Mouse (Mus musculus): Measurements from ENCODE around the gene Brca1. TPM values are rescaled to one million over a fixed set of nuclear protein-coding genes. Genes with fewer than 3 reads are reported as not detected.
"Not testable (repeated sequence)": the region's sequence is repeated elsewhere in the genome, so short reads cannot be mapped to it uniquely, and the experiment has no call there.

Brca1 gene
- polyA plus RNA-seq, 1 experiment from 2014 or later: 8.6 TPM

- H3K4me3 ChIP-seq: peak overlapping the region; percentile 75
- peak; percentile 68 for ATAC-seq (ENCODE audit: insufficient number of reproducible peaks, low FRiP score, low TSS enrichment, low read depth)
- 1% methylated on average over 49 of the region's 54 CpGs for WGBS
- peak overlapping the region; percentile 95 for H3K4me2 ChIP-seq
- H3K4me1 ChIP-seq: peaks cover 49% of the 10 kb centered on the region
- H3K27me3 ChIP-seq: no peaks in the 10 kb centered on the region
- no peaks in the 10 kb centered on the region for H3K9me3 ChIP-seq
- peak overlapping the region; percentile 56 for H3K9ac ChIP-seq
- H3K27ac ChIP-seq: peak overlapping the region; percentile 47
- H3K36me3 ChIP-seq: no peaks in the 10 kb centered on the region
Observed at GRCm38 (mm10) chr11:101467477-101468262, 84.1 kb downstream of the Brca1 start.

DNA sequence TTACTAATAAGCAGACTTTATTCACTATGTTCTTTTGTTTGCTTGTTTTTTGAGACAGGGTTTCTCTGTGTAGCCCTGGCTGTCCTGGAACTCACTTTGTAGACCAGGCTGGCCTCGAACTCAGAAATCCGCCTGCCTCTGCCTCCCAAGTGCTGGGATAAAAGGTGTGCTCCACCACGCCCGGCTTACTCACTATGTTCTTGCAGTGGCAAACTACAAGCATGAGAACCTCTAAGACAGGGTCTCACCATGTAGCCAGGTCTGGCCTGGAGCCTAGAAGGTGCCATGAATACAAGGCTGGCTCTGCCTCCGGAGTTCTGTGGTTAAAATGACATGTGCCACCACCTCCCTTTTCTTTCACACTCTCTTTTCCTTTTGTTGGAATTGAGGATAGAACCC lies 85.2 kb downstream of the Brca1 start:
- H3K9ac ChIP-seq; H3K27ac ChIP-seq; H3K27me3 ChIP-seq; H3K9me3 ChIP-seq; ATAC-seq (ENCODE audit: insufficient number of reproducible peaks, low FRiP score, low TSS enrichment, low read depth): not testable (repeated sequence)
- WGBS: 50% methylated on average over 5 of the region's 5 CpGs
- peak overlapping the region; percentile 92 for H3K4me3 ChIP-seq
- peaks cover 11% of the 10 kb centered on the region for H3K36me3 ChIP-seq
- peaks cover 51% of the 10 kb centered on the region for H3K4me1 ChIP-seq
- peak overlapping the region; percentile 90 for H3K4me2 ChIP-seq

DNA sequence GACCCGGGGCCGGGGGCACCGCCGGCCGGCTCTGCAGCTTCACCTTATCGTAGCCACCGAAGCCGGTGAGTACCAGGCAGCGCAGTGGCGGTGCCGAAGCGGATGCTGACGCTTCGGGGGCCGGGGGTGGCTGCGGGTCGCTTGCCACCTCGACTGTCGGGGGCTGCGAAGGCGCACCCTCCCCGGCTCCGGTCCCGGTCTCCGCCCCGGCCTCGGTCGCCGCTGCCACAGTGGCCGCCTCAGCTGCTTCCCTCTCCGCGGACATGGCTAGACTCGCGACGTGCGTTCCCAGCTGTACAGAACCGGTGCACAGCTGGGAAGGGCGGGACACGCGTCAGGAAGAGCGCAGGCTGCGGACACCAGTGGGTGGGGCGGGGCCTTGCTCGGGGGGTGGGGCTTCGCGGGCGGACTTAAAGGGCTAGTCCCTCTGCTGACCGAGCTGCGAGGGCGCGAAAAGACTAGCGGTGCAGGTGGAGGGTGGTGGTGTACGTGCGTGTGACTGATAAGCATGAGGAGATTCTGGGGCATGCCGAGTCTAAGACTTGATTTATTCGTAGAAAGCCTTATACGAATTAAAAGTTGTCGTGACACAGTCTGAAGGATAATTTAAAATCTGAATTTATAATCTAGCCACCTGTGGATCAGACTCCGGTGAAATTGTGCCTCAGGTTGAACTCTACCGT lies 85.7 kb downstream of the Brca1 start, which contains the start of gene Vat1:
Gene Vat1 (minus strand): TSS at position 362 of the 683 bp plus-strand sequence.
- Histone ChIP-seq H3K9ac (peak within 1 kb of the TSS; percentile 70), H3K27me3 (no peaks in the 10 kb centered on the region), H3K4me2 (peak within 1 kb of the TSS; percentile 90), H3K4me1 (peaks cover 51% of the 10 kb centered on the region), H3K27ac (peak within 1 kb of the TSS; percentile 91), H3K4me3 (peak within 1 kb of the TSS; percentile 92), H3K9me3 (no peaks in the 10 kb centered on the region), H3K36me3 (peaks cover 16% of the 10 kb centered on the region)
- WGBS: 1% methylated on average over 58 of the region's 60 CpGs
- peak; percentile 59 for ATAC-seq (ENCODE audit: insufficient number of reproducible peaks, low FRiP score, low TSS enrichment, low read depth)

GRCm38 (mm10) chr11:101465101-101465868 lies 86.5 kb downstream of the Brca1 start:
- Histone ChIP-seq H3K4me1 (peaks cover 51% of the 10 kb centered on the region), H3K36me3 (peaks cover 22% of the 10 kb centered on the region)
- WGBS: 1% methylated on average over 51 of the region's 51 CpGs

GRCm38 (mm10) chr11:101464211-101465100 lies 87.3 kb downstream of the Brca1 start, which contains the start of gene Rnd2:
Gene Rnd2, plus strand, starts transcription at chr11:101464999.
- H3K4me1 ChIP-seq: peaks cover 51% of the 10 kb centered on the region
- 0 out of 2 replicates have a peak, but pooled peaks have one; percentile 0 for ATAC-seq (ENCODE audit: insufficient number of reproducible peaks, low FRiP score, low TSS enrichment, low read depth)
- peak within 1 kb of the TSS; percentile 70 for H3K9ac ChIP-seq
- no peaks in the 10 kb centered on the region for H3K9me3 ChIP-seq
- H3K4me3 ChIP-seq: peak within 1 kb of the TSS; percentile 92
- H3K27ac ChIP-seq: peak within 1 kb of the TSS; percentile 91
- 7% methylated on average over 12 of the region's 12 CpGs for WGBS
- peaks cover 31% of the 10 kb centered on the region for H3K36me3 ChIP-seq
- H3K27me3 ChIP-seq: no peaks in the 10 kb centered on the region
- H3K4me2 ChIP-seq: peak within 1 kb of the TSS; percentile 90

More at GRCm38 (mm10) chr11:101465101-101465868, 86.5 kb downstream of the Brca1 start:
- peak; percentile 55; the same call in 1 of the 2 replicates for ATAC-seq (ENCODE audit: insufficient number of reproducible peaks, low FRiP score, low TSS enrichment, low read depth)
- H3K27me3 ChIP-seq: no peaks in the 10 kb centered on the region
- peak overlapping the region; percentile 91 for H3K27ac ChIP-seq
- peak overlapping the region; percentile 90 for H3K4me2 ChIP-seq
- peak overlapping the region; percentile 70 for H3K9ac ChIP-seq
- H3K4me3 ChIP-seq: peak overlapping the region; percentile 92
- no peaks in the 10 kb centered on the region for H3K9me3 ChIP-seq

DNA sequence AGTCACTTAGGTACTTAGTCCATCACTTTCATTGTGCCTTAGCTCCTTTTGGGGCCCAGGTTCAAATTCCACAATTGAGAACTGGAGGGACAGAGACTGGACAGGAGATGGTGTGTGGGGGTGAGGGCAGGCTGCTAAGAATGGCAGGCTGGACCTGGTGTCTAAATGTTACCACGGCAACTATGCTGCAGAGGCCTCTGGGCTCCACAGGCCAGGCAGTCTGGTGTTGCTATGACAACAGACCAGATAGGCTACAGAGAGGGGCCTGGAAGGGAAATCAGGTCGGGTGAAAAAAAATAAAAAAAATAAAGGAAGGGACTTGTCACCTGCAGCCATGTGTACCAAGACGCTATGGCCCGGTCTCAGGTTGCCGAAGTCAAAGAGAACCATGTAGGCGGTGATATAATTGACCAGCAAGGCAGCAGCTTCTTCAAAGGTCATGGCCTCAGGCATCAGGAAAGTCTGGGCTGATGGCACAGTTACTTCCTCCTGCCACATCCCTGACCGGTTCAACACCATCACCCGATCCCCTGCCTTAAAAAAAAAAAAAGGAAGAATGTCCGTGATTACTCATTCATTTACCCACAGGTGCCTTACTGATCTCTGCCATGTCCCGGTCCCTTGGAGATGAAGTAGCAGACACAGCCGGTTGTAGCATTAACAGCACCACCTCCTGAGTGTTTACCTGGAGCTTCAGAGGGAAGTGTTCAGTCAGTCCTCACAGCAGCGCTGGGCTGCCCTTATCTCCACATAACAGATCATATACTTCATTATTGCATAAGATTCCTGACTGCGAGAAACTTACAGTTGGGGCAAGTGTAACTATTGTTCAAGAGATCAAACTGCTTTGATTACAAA lies 88.9 kb downstream of the Brca1 start:
- Histone ChIP-seq H3K27ac (no peak overlapping the region), H3K27me3 (no peaks in the 10 kb centered on the region), H3K9me3 (no peaks in the 10 kb centered on the region), H3K4me2 (no peak overlapping the region), H3K4me3 (no peak overlapping the region), H3K9ac (no peak overlapping the region), H3K36me3 (peaks cover 45% of the 10 kb centered on the region), H3K4me1 (peaks cover 47% of the 10 kb centered on the region)
- ATAC-seq (ENCODE audit: insufficient number of reproducible peaks, low FRiP score, low TSS enrichment, low read depth): no peak
- 38% methylated on average over 13 of the region's 13 CpGs for WGBS

DNA sequence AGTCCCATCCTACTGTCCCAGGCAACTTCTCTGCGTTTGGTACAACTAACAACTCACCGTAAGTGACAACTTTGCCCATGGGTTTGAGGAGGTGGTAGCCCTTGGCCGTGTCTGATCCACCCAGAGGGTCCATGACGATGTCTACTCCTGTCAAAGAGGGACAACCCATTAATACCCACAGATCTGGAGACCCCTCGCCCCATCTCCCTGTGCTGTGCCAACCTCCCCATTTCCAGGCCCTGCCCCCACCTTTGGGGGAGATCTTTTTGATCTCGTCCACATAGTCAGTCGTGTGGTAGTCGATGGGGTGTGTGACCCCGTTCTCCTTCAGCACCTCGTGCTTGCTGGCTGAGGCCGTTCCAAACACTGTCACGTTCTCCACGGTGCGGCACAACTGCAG lies 89.6 kb downstream of the Brca1 start:
- Histone ChIP-seq H3K9me3 (no peaks in the 10 kb centered on the region), H3K36me3 (peaks cover 51% of the 10 kb centered on the region), H3K9ac (no peak overlapping the region), H3K4me2 (no peak overlapping the region), H3K4me1 (peaks cover 40% of the 10 kb centered on the region), H3K27me3 (no peaks in the 10 kb centered on the region), H3K27ac (no peak overlapping the region), H3K4me3 (no peak overlapping the region)
- 87% methylated on average over 14 of the region's 14 CpGs for WGBS
- ATAC-seq (ENCODE audit: insufficient number of reproducible peaks, low FRiP score, low TSS enrichment, low read depth): no peak

DNA sequence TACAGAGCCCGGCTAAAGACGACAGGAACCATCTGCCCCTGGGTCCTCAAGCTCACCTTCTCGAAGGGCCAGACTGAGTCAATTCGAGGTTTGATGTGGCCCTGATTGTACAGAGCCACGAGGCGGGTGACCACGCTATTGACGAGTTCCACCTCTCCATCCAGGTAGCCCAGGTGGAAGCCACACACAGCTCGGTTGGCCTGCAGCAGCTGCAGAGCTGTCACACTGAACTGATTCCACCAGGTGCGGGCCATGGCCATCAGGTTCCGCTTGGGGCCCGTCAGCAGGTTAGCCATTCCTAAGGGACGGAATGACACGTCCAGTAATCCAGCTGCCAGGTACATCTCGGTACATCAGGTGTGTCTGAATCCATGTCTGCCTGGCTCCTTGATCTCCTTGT lies 91.4 kb downstream of the Brca1 start:
- peaks cover 30% of the 10 kb centered on the region for H3K4me1 ChIP-seq
- H3K36me3 ChIP-seq: peaks cover 61% of the 10 kb centered on the region
- H3K4me2 ChIP-seq: no peak overlapping the region
- H3K4me3 ChIP-seq: no peak overlapping the region
- H3K27me3 ChIP-seq: no peaks in the 10 kb centered on the region
- no peaks in the 10 kb centered on the region for H3K9me3 ChIP-seq
- WGBS: 85% methylated on average over 15 of the region's 15 CpGs
- H3K9ac ChIP-seq: no peak overlapping the region
- no peak overlapping the region for H3K27ac ChIP-seq
- ATAC-seq (ENCODE audit: insufficient number of reproducible peaks, low FRiP score, low TSS enrichment, low read depth): no peak

- 50% methylated on average over 6 of the region's 6 CpGs for WGBS
- Histone ChIP-seq H3K4me2 (no peak overlapping the region), H3K27me3 (no peaks in the 10 kb centered on the region), H3K27ac (no peak overlapping the region), H3K36me3 (peaks cover 61% of the 10 kb centered on the region), H3K4me1 (peaks cover 30% of the 10 kb centered on the region), H3K9me3 (no peaks in the 10 kb centered on the region), H3K9ac (no peak overlapping the region), H3K4me3 (no peak overlapping the region)
- ATAC-seq (ENCODE audit: insufficient number of reproducible peaks, low FRiP score, low TSS enrichment, low read depth): no peak
Observed at GRCm38 (mm10) chr11:101459716-101460115, 92.0 kb downstream of the Brca1 start.

GRCm38 (mm10) chr11:101458217-101458616 lies 93.5 kb downstream of the Brca1 start:
- Histone ChIP-seq H3K27ac (no peak overlapping the region), H3K36me3 (peaks cover 61% of the 10 kb centered on the region), H3K27me3 (no peaks in the 10 kb centered on the region), H3K9me3 (no peaks in the 10 kb centered on the region), H3K4me3 (no peak overlapping the region), H3K4me2 (no peak overlapping the region), H3K4me1 (peaks cover 20% of the 10 kb centered on the region; the same call in 1 of the 2 replicates), H3K9ac (no peak overlapping the region)
- ATAC-seq (ENCODE audit: insufficient number of reproducible peaks, low FRiP score, low TSS enrichment, low read depth): no peak
- 83% methylated on average over 12 of the region's 12 CpGs for WGBS

All from limb, embryonic 15.5 days (tissue).